Mouse (Mus musculus): ENCODE results near the gene Hectd4. TPM values are rescaled to one million over a fixed set of nuclear protein-coding genes. Genes with fewer than 3 reads are reported as not detected.

Hectd4 gene
- total RNA-seq, 2 experiments from 2014 or later: 11.7 TPM

DNA sequence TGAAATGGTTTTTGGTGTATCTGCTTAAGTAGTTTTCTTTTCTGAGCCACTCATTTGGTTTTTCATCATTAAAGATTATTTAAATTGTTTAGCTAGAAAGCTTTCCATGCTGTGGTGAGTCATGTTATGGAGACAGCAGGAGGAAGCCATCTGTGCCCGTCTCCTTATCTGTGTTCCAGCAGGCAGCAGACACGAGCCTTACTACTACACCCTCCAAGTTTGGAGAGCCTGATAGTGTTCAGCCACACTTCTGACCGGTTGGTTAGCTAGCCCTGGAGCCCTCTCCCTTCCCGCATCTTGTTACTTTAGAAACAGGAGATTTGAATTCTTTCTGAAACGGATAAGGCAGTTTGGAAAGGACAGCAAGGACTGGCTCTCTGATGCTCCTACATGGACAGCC lies 16.2 kb downstream of the Hectd4 start:
- no peak for DNase-seq

GRCm38 (mm10) chr5:121238208-121238607 lies 18.2 kb downstream of the Hectd4 start:
- DNase-seq: no peak

DNA sequence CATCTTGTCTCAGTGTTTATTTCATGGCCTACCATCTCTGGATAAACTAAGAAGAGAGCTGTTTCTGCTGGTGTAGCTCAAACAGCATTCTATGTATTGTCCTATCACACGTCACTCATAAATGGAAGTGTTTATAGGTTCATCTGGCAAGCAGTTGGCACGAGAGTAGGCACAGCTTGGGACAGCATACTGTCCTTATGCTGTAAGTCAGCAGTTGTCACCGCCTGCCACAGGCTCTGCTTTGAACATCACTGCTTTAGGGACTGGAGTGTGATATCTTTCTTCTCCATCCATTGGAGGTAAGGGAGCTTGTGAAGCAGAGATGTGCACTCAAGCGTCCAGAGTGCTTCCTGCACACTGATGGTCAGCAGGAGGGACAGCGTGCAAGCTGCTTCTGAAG lies 19.8 kb downstream of the Hectd4 start:
- no peak for DNase-seq

- DNase-seq: no peak
Measured at GRCm38 (mm10) chr5:121241182-121241581, 21.2 kb downstream of the Hectd4 start.

GRCm38 (mm10) chr5:121242261-121242660 lies 22.2 kb downstream of the Hectd4 start:
- no peak for DNase-seq

DNA sequence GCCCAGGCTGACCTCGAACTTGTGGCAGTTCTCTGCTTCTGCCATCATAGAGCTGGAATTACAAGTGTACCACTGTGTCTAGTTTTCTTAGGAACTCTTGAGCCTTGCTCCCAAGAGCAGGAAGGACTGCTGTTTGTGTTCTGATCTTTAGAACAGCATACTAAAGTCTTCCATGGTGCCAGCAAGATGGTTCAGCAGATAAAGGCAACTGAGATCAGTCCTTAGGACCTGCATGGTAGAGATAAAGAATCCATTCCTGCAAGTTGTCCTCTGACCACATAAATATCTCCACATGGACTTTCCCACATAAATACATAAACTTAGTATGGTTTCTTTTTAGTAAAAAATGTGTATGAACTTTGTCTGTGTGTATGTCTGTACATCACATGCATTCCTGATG lies 22.7 kb downstream of the Hectd4 start:
- DNase-seq: no peak

GRCm38 (mm10) chr5:121243676-121244364 lies 23.8 kb downstream of the Hectd4 start:
- no peak for DNase-seq

GRCm38 (mm10) chr5:121244365-121244731 lies 24.3 kb downstream of the Hectd4 start:
- no peak for DNase-seq

DNA sequence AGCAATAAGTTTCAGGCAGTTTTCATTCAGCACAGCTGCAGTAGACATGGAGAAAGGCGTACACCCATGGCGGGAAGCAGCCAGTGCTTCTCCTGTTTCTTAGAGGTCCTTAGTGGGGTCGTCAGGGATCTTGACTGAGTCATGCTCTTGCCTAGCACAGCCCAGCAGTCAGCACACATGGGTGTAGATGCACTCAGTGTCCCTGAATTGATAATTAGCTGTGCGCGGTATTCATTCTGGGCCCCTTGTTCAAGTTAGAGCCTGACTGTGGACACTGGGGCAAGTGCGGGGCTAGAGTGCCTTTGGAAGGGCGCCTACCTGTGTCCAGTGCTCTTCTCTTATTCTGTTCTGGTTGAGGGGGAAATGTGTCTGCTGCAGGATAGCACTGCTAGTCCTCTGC lies 25.2 kb downstream of the Hectd4 start:
- DNase-seq: no peak

DNA sequence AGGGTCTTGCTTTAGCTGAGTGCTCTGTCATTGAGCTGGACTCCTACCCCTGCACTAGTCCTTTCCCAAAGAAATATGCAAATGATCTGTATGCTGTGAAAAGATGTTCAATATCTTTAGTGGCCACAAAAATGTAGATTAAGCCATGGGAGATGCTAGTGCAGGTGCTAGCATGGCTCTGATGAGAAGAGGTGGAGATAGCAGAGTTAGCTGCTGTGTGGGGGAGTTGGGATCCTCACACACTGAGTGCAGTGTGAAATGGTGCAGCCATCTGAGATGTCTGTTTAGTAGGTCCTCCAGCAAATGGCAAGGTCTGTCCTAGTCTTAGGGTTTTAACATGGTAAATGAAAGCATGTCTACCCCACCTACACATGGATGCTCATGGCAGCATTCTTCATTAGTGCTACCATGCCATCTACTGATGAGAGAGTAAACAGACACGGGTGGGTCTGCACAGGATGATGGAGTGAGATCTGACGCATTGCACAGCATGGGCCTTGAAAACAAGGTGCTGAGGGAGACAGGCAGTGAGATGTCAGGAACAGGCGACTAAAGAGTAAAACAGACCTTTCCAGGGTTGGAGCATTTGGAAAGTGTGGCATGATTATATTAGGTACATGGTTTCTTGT lies 28.9 kb downstream of the Hectd4 start:
- no peak for DNase-seq

- DNase-seq: no peak
Measured at GRCm38 (mm10) chr5:121249693-121250092, 29.7 kb downstream of the Hectd4 start.

DNA sequence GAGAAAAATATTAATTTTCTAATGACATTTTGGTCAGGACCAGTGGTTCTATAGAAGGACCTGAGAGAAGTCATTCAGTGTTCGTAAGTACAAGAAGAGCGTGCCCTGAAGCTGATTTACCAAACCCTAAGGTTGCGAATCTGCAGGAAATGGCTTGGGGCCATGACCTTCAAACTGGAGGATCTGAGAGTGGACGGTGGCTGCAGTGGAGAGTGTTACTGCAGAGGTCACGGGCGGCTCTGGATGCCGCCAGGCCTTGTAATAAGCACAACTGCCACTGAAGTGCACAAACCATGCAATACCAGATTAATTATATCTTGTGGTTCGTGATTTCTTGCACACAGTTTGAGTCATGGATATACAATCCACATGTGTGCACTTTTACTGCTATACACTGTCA lies 31.8 kb downstream of the Hectd4 start:
- DNase-seq: no peak

GRCm38 (mm10) chr5:121253816-121254497 lies 33.9 kb downstream of the Hectd4 start:
- no peak for DNase-seq

DNA sequence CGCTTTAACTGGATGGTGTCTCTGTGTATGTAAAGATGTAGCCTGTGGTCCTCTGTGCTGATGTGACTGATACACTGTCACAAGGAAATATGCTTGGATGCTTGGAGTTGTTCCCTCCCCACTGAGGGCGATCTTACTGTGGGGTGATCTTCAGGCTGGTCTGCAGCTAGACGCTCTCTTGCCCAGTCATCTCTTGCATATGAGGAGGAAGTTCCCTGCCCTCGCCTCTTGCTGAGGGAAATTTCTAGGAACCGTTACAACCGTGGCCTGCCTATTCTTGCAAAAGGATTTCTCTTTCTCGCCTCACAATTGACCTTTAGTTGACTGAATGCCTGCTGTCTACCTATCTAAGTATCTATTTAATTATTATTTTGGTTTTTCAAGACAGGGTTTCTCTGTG lies 35.0 kb downstream of the Hectd4 start:
- no peak for DNase-seq

DNA sequence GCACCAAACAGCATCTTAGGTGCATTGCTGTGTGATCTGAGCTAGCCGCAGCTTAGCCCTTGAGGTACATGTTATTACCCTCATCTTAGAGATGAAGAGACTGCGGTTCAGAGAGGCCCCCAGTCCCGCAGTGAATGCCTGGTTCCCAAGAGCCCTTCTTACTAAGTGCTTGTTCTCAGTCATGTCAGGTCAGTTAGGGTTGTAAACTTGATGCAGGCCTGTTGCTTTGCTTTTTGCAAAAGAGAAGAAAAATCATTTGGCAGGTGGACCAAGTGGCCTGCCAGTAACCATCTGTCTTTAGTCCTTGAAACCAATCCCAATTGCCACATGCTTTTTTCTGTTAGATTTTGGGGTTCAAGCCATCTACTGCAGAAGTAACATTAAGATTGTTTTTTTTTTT lies 41.8 kb downstream of the Hectd4 start:
- no peak for DNase-seq

- no peak for DNase-seq
Measured at GRCm38 (mm10) chr5:121262415-121262814, 42.4 kb downstream of the Hectd4 start.

- no peak for DNase-seq
Measured at GRCm38 (mm10) chr5:121264593-121264992, 44.6 kb downstream of the Hectd4 start.

GRCm38 (mm10) chr5:121266741-121267382 lies 46.8 kb downstream of the Hectd4 start:
- DNase-seq: no peak

- DNase-seq: no peak
Measured at GRCm38 (mm10) chr5:121271046-121271445, 51.0 kb downstream of the Hectd4 start.

DNA sequence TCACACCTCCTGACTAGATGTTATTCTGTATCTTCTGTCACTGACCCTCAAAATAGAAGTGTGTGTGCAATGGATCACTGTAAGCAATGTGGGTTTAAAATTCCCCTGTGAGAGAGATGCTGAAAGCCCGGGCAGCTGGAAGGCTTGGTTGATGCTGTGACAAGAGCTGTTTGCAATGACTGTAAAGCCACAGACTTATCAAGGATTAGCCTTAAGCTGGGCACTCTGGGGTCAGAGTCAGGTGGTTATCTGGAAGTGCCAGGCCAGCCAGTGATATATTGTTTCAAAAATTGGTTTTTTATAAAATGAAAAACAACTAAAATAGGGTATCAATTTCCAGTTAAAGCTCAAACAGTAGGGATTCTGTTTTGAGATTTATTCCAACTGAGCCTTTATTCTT lies 56.8 kb downstream of the Hectd4 start:
- no peak for DNase-seq

- DNase-seq: no peak
Measured at GRCm38 (mm10) chr5:121280456-121280855, 60.4 kb downstream of the Hectd4 start.

DNA sequence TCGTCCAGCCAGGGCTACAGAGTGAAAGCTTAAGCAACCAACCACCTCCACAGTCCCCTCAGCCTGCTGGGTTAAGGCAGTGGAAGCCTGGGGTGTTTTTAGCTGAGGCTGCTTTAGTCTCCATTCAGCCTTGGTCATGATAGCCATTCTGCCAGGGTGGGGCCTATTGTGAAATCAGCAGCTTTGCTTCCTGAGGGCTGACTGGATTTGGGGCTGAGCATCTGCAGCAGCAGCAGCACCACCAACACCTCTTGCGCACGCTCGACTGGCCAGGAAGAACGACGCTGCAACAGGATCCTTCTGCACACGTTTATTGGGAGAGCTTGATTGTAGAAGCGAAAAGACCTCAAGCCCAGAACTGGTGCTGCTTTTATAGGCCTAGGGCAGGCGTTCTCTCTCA lies 63.0 kb downstream of the Hectd4 start:
- DNase-seq: no peak

DNA sequence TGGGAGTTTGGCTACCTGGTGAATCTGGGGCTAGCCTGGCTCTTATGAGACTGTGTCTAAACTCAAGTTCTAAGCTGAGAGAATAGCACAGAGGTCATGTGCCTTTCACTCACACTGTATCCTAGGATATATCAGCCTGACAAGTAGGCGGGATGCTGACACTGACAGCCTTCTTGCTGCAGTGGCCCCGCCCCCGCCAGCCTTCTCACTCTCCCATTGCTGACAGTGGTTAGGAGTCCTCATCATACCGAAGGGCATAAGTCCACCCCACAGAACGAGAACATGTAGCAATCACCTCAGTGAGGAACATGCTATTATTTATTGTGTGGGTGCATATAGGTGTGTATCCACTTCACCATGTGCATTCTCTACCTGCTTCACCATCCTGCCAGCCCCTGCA lies 64.8 kb downstream of the Hectd4 start:
- DNase-seq: no peak
